Mouse (Mus musculus): ENCODE data around the gene Adora3. TPM values are rescaled to one million over a fixed set of nuclear protein-coding genes. Genes with fewer than 3 reads are reported as not detected.

Adora3 gene
- polyA plus RNA-seq, 1 experiment from 2014 or later = 0.17 TPM

DNA sequence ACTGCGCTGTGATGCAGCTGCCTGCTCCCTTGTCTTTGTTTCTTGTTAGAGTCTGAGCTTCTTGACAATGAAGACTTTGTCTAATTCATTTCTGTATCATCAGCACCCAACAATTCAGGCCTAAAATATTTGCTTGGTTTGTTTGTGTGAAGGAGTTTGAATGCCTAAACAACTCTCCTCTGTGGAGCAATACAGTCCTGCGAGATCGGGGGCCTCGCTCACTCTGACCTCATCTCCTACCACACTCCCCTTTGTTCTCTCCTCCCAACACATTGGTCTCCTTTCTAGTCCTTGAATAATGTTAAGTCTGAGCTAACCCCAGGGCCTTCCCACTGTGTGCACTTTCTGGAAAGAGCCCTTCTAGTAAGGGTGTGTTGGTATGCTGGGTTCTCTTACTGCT, 15.9 kb upstream of the Adora3 start:
- Histone ChIP-seq H3K4me2 (no peak overlapping the region), H3K9ac (no peak overlapping the region), H3K9me3 (no peaks in the 10 kb centered on the region), H3K4me3 (no peak overlapping the region), H3K36me3 (replicated peaks) (no peaks in the 10 kb centered on the region), H3K27ac (no peak overlapping the region), H3K4me1 (no peaks in the 10 kb centered on the region), H3K27me3 (replicated peaks) (no peaks in the 10 kb centered on the region)
- 77% methylated on average over 4 of the region's 4 CpGs for WGBS
- ATAC-seq (replicated peaks) = no peak

DNA sequence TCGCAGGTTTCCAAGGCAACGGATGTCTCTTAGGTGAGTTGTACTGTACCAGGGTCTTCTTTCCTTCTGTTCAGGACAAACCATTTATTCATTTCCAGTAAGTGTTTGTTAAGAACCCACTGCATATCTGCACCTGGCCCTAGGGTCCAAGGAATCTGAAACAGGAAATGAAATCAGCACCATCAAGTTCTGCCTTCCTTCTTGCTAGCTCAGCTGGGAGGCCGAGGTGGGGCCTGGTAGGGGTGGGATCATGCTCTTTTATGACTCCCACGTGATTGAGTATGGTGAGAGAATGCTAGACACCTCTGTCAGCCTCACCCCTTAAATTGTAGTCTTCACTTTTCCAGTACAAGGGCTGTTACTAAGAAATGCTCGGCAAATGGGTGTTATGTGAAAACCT, 13.1 kb upstream of the Adora3 start:
- no peaks in the 10 kb centered on the region for H3K27me3 ChIP-seq (replicated peaks)
- H3K36me3 ChIP-seq (replicated peaks) = no peaks in the 10 kb centered on the region
- no peak for ATAC-seq (replicated peaks)
- H3K9ac ChIP-seq = no peak overlapping the region
- no peaks in the 10 kb centered on the region for H3K4me1 ChIP-seq
- no peak overlapping the region for H3K4me3 ChIP-seq
- H3K9me3 ChIP-seq = no peaks in the 10 kb centered on the region
- no peak overlapping the region for H3K4me2 ChIP-seq
- H3K27ac ChIP-seq = no peak overlapping the region
- WGBS = 74% methylated on average over 5 of the region's 5 CpGs

DNA sequence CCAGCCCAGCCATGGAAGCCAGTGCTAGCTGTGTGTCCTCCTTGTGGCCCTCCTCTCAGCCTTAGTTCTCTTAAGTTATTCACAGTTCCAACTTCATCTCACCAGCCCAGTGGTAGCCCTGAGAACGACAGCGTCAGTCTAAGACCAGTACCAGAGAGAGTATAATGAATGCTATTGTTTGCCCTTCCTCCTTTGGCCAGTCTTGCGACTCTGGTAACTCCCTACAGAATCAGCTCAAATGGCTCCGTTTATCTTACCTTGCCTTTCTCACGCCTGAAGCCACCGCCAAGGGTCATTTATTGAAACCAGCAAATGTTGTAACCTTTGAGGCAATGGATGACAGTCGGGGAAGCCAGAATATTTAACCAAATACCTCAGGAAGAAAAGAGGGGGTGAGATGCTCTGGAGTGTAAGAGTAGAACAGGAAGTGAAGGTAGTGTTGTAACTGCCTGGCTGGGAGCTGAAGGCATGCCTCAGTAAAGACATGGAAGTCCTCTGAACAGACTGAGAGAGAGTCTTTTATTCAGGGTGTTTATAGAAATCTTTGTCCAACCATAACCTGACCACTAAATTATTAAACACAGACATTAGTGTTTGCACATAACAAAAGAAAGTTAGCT, 8.8 kb upstream of the Adora3 start:
- Histone ChIP-seq H3K27ac (no peak overlapping the region), H3K4me2 (no peak overlapping the region), H3K27me3 (replicated peaks) (no peaks in the 10 kb centered on the region), H3K4me1 (no peaks in the 10 kb centered on the region), H3K36me3 (replicated peaks) (no peaks in the 10 kb centered on the region), H3K9me3 (no peaks in the 10 kb centered on the region), H3K4me3 (no peak overlapping the region), H3K9ac (no peak overlapping the region)
- ATAC-seq (replicated peaks) = no peak
- WGBS = 51% methylated on average over 7 of the region's 7 CpGs

DNA sequence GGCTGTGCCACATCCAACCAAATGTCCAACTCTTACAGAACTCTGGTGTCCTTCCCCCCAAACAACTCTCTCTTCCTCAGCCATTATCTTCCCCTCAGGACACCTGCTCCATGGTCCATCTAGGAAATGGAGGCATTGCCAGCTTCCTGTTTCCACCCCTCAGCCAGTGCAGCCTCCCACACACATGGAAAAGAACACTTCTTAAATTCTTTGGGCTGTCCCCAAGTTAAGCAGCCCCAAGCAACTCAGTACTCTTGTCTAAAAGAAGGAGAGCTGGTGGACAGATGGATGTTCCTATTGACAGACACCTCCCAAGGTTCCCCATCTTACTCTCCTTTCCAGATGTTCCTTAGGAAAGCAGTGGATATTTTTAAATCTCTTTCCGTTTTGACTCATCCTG, 6.5 kb upstream of the Adora3 start:
- WGBS = 58% methylated on average over 1 of the region's 1 CpGs
- Histone ChIP-seq H3K27me3 (replicated peaks) (no peaks in the 10 kb centered on the region), H3K36me3 (replicated peaks) (no peaks in the 10 kb centered on the region), H3K4me2 (no peak overlapping the region), H3K4me3 (no peak overlapping the region), H3K4me1 (no peaks in the 10 kb centered on the region), H3K27ac (no peak overlapping the region), H3K9ac (no peak overlapping the region), H3K9me3 (no peaks in the 10 kb centered on the region)
- no peak for ATAC-seq (replicated peaks)

DNA sequence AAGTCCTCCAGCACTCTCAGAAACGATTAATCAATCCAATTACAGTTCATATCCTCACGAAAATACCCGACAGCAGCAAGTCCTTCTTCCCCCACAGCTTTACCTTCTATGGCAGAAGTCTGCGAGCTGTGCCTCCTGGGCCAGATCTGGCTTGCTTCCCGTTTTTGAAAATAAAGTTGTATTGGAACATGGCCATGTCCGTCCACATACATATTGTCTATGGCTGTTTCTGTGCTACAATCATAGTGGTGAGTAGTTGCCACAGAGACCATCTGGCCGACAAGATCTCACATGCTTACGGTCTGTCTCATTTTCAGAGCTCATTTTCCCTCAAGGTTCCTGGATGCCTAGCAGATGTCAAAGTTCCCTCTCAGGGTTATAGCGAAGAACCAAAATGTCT, 5.5 kb upstream of the Adora3 start:
- Histone ChIP-seq H3K4me3 (no peak overlapping the region), H3K9ac (no peak overlapping the region), H3K27me3 (replicated peaks) (no peaks in the 10 kb centered on the region), H3K9me3 (no peaks in the 10 kb centered on the region), H3K4me1 (no peaks in the 10 kb centered on the region), H3K36me3 (replicated peaks) (no peaks in the 10 kb centered on the region), H3K27ac (no peak overlapping the region), H3K4me2 (no peak overlapping the region)
- ATAC-seq (replicated peaks) = no peak
- WGBS = 82% methylated on average over 9 of the region's 9 CpGs

DNA sequence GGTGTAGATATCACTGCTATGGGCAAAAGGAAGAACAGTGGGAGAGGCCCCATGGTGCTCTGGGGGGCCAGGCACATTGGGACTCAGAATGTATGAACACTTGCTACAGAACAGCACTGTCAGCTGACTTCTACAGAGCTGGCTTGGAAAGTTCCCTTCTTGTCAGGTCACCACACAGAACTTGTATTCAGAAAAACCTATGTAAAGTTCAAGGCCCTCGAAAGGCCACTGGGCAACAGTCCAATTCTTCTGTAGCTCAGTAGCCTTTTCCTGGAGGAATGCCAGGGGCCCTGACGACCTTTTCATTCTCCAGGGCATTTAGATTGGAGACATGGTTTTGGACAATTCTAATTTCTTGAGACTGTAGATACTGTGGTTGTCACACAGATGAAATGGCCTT, 2.5 kb upstream of the Adora3 start:
- H3K4me1 ChIP-seq = no peaks in the 10 kb centered on the region

DNA sequence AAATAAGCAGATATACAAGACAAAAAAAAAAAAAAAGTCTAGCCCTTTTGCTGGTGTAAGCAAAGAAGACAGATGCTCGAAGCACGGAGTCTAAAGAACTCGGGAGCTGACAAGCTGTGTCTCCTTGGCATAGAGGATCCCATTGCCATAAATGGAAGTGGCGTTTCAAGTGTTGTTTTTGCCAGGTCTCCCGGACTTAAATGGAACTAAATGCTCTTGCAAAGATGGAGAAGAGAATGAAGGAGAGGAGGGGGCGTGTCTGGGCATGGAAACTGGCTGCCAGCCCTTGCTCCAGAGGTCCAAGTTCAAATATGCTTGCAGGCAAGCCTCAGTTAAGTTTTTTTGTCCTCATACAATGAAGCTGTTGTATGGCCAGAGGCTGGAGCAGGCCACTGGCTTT, 1.4 kb downstream of the Adora3 start:
- no peak overlapping the region for H3K27ac ChIP-seq
- no peaks in the 10 kb centered on the region for H3K9me3 ChIP-seq
- H3K27me3 ChIP-seq (replicated peaks) = no peaks in the 10 kb centered on the region
- WGBS = 57% methylated on average over 6 of the region's 6 CpGs
- no peak overlapping the region for H3K9ac ChIP-seq
- ATAC-seq (replicated peaks) = no peak
- H3K4me1 ChIP-seq = no peaks in the 10 kb centered on the region
- H3K4me2 ChIP-seq = no peak overlapping the region
- no peak overlapping the region for H3K4me3 ChIP-seq
- no peaks in the 10 kb centered on the region for H3K36me3 ChIP-seq (replicated peaks)

More for the DNA sequence above, 2.5 kb upstream of the Adora3 start:
- no peak overlapping the region for H3K4me2 ChIP-seq
- ATAC-seq (replicated peaks) = no peak
- no peak overlapping the region for H3K4me3 ChIP-seq
- H3K27me3 ChIP-seq (replicated peaks) = no peaks in the 10 kb centered on the region
- no peak overlapping the region for H3K9ac ChIP-seq
- WGBS = 44% methylated on average over 2 of the region's 2 CpGs
- no peaks in the 10 kb centered on the region for H3K36me3 ChIP-seq (replicated peaks)
- no peaks in the 10 kb centered on the region for H3K9me3 ChIP-seq
- H3K27ac ChIP-seq = no peak overlapping the region

DNA sequence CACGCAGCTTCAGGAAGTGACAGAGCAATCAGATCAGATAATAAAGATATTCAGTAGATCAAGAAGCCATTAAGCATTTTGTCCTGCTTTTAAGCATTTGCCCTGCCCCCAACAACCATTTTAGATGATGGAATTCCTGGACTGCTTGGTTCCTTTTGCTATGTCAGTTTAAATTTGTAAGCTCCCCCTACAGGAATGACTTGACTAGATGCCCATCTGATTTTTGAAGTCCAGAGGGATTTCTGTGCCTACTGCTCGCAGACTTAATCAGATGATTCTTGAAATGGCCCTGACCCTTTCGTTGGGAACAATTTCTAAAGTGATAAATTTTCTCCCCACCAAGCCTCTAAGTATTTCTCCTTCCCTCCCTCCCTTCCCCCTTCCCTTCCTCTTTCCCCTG, 1.9 kb downstream of the Adora3 start:
- no peak overlapping the region for H3K4me2 ChIP-seq
- H3K4me1 ChIP-seq = no peaks in the 10 kb centered on the region
- H3K9ac ChIP-seq = no peak overlapping the region
- 55% methylated on average over 3 of the region's 3 CpGs for WGBS
- no peak overlapping the region for H3K27ac ChIP-seq
- no peak for ATAC-seq (replicated peaks)
- H3K9me3 ChIP-seq = no peaks in the 10 kb centered on the region
- no peaks in the 10 kb centered on the region for H3K27me3 ChIP-seq (replicated peaks)
- H3K4me3 ChIP-seq = no peak overlapping the region
- H3K36me3 ChIP-seq (replicated peaks) = no peaks in the 10 kb centered on the region

DNA sequence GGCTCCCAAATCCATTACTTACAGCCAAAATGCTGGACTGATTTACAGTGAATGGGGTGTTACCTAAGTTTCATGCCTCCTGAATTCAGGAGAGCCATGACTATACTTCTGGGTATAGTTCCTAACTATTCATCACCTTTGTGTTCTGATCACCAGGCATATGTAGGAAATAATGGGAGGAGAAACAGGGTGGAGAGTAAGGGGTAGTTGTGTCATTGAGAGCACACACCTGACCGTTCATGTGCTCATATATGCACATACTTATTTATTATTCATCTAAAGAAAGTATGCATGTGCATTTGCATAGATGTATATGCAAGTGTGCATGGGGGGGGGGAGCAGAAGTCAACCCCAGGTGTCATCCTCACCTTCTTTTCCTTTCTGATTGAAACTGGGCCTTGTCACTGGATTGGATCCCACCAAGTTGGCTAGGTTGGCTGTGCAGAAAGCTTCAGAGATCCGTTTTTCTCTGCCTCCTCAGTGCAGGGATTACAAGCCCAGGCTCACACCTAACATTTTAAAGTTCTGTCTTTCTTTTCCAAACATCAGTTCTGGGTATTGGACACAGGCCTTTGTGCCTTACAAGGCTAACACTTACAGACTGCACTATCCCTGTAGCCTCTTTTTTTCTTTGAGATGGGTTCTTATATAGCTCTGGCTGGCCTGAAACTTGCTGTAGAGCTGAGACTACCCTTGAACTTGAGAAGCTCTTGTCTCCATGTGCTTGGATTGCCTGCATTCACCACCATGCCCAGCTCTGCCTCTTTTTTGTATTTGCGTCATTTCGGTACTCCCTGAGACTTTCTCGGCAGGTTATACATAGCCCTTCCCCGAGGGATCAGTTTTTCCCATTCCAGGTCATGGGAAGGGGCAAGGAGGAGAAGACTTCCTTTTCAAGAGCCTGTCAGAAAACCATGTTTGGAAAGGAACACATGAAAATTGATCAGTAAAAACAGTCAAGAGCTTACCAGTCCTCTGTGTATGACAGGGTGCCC, 3.1 kb downstream of the Adora3 start:
- Histone ChIP-seq H3K36me3 (replicated peaks) (no peaks in the 10 kb centered on the region), H3K27ac (no peak overlapping the region), H3K4me2 (no peak overlapping the region), H3K4me1 (no peaks in the 10 kb centered on the region), H3K9me3 (no peaks in the 10 kb centered on the region), H3K27me3 (replicated peaks) (no peaks in the 10 kb centered on the region), H3K4me3 (no peak overlapping the region), H3K9ac (no peak overlapping the region)
- WGBS = 84% methylated on average over 6 of the region's 6 CpGs
- ATAC-seq (replicated peaks) = no peak

DNA sequence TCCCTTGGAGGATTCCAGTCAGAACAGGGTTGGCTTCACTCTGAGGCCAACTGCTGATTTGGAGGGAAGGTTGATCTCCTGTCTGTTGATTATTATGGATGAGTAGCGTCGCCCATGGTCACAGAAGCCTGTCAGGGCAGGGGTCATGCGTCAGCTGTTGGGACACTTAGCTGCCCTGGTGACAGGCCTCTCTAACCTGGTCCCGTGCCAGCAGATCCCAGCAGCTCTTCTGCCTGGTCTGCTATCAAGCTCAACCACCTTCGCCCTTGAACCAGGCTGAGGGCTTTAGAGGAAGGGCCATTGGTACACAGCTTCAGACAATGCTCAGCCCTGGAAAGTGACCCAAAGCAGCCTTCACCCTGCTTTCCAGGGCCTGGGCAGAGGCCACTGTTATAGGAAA, 5.4 kb downstream of the Adora3 start:
- Histone ChIP-seq H3K36me3 (replicated peaks) (no peaks in the 10 kb centered on the region), H3K9ac (no peak overlapping the region), H3K9me3 (no peaks in the 10 kb centered on the region), H3K4me3 (no peak overlapping the region), H3K4me2 (no peak overlapping the region), H3K27me3 (replicated peaks) (no peaks in the 10 kb centered on the region), H3K4me1 (no peaks in the 10 kb centered on the region), H3K27ac (no peak overlapping the region)
- no peak for ATAC-seq (replicated peaks)
- 72% methylated on average over 5 of the region's 5 CpGs for WGBS

DNA sequence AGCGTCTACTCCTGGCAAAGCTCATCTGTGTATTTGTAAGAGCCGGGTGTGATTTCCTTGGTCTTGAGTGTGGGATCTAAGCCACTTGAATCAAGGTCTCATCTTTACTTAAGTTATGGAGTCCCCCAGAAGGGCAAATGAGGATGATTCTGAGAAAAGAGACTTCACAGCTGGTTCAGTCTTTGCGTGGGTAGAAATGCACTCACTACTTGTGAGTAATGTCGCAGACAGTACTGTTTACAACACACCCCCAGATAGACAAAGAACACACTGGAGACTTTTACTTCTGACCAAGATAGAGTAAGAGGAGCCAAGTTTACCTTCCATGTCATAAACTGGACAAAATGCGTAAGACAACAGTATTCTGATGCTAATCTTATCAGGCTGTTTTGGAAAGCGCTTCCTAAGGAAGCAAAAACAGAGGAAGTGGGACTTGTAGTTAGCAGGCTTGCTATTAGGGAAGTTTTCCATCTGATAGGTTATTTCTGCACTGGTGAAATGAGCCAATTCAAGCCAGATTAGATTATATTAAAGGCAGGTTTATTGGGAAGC, 6.7 kb downstream of the Adora3 start:
- no peak overlapping the region for H3K4me2 ChIP-seq
- H3K36me3 ChIP-seq (replicated peaks) = no peaks in the 10 kb centered on the region
- H3K4me3 ChIP-seq = no peak overlapping the region
- 93% methylated on average over 6 of the region's 6 CpGs for WGBS
- no peaks in the 10 kb centered on the region for H3K9me3 ChIP-seq
- H3K9ac ChIP-seq = no peak overlapping the region
- no peaks in the 10 kb centered on the region for H3K27me3 ChIP-seq (replicated peaks)
- H3K27ac ChIP-seq = no peak overlapping the region
- H3K4me1 ChIP-seq = no peaks in the 10 kb centered on the region
- no peak for ATAC-seq (replicated peaks)

DNA sequence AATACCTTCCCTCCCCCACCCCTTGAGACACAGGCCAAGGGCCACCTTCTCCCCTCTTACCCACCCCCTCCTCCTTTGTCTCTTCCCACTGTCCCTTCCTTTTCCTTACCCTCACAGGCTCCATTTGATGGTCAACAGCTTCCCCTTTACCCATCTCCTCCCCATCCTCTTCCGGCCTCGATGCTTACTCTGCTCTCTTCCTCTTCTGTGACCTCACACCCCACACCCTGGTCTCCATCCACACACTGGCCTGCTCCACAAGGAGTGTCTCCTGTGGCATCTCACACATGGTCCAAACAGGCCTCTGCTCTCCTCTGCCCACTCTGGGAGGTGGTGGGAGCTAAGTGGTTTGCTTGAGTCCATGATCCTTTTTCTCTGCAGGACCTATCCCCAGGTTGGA, 7.3 kb downstream of the Adora3 start:
- H3K4me1 ChIP-seq = no peaks in the 10 kb centered on the region
- H3K9me3 ChIP-seq = no peaks in the 10 kb centered on the region
- no peak for ATAC-seq (replicated peaks)
- H3K27ac ChIP-seq = no peak overlapping the region
- no peak overlapping the region for H3K4me3 ChIP-seq
- H3K36me3 ChIP-seq (replicated peaks) = no peaks in the 10 kb centered on the region
- H3K9ac ChIP-seq = no peak overlapping the region
- 87% methylated on average over 2 of the region's 2 CpGs for whole genome bisulfite sequencing
- no peak overlapping the region for H3K4me2 ChIP-seq
- no peaks in the 10 kb centered on the region for H3K27me3 ChIP-seq (replicated peaks)
